Mouse (Mus musculus): ENCODE data around the gene Gbf1. TPM values are rescaled to one million over a fixed set of nuclear protein-coding genes. Genes with fewer than 3 reads are reported as not detected.
"Not testable (repeated sequence)": the region's sequence is repeated elsewhere in the genome, so short reads cannot be mapped to it uniquely, and the experiment has no call there.

Gbf1 gene
- polyA plus RNA-seq, 1 experiment from 2014 or later: 28.0 TPM

DNA sequence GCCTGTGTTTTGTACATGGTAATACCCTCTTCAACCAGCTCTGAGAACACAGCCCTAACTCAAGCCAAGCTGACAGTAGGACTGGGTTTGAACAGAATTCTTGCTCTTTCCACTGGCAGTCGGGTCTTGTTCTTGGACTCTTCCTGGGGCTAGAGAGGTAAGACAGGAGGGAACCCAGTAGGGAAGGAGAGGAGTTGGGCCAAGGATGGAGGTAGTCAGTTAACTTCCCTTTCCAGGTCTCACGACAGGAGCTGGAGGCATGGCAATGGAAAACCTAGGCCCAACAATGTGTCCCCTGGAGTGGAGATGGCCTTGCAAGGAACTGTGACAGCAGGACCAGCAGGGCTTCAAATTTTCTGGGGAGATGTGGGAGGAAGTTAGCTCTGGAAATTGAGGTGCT lies 12.0 kb upstream of the Gbf1 start:
- peaks cover 59% of the 10 kb centered on the region for H3K27me3 ChIP-seq (replicated peaks; ENCODE audit: control insufficient read depth, insufficient read depth, low read length)
- no peaks in the 10 kb centered on the region for H3K36me3 ChIP-seq (ENCODE audit: control insufficient read depth, insufficient read depth)
- H3K9ac ChIP-seq (ENCODE audit: low read depth, low read length): no peak overlapping the region
- no peaks in the 10 kb centered on the region for H3K9me3 ChIP-seq (ENCODE audit: control insufficient read depth)
- H3K4me3 ChIP-seq (ENCODE audit: low read depth, low read length): no peak overlapping the region
- H3K4me1 ChIP-seq (replicated peaks; ENCODE audit: control insufficient read depth, insufficient read depth, low read length): peaks cover 10% of the 10 kb centered on the region; the same call in 1 of the 2 replicates
- no peak for ATAC-seq
- H3K27ac ChIP-seq (ENCODE audit: low read depth, low read length): no peak overlapping the region
- no peak for TF ChIP-seq CTCF (IDR thresholded peaks at IDR 0.05; ENCODE audit: low read depth)
- 76% methylated on average over 2 of the region's 2 CpGs for WGBS
- H3K4me2 ChIP-seq (replicated peaks; ENCODE audit: low read depth): no peak overlapping the region

DNA sequence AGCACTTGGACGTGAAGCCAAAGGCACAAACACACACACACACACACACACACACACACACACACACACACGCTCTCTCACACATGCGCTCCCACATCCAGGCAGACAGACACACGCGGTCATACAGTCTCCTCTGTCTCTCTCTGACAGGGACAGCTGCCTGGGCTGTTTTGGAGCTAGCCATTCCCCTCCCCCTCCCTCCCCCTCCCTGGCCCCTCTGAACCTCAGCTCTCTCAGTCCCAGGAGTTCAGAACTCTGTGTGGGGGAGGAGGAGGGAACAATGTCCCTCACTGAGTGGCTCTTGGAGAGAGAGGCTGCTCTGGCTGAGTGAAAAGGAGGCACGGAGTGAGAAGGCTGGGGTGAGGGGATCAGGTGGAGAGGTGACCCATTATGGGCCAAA lies 11.2 kb upstream of the Gbf1 start:
- Histone ChIP-seq H3K27ac (ENCODE audit: low read depth, low read length) (no peak overlapping the region), H3K9ac (ENCODE audit: low read depth, low read length) (no peak overlapping the region), H3K27me3 (replicated peaks; ENCODE audit: control insufficient read depth, insufficient read depth, low read length) (peaks cover 60% of the 10 kb centered on the region), H3K4me2 (replicated peaks; ENCODE audit: low read depth) (no peak overlapping the region), H3K4me1 (replicated peaks; ENCODE audit: control insufficient read depth, insufficient read depth, low read length) (peaks cover 10% of the 10 kb centered on the region; the same call in 1 of the 2 replicates), H3K9me3 (ENCODE audit: control insufficient read depth) (no peaks in the 10 kb centered on the region), H3K36me3 (ENCODE audit: control insufficient read depth, insufficient read depth) (no peaks in the 10 kb centered on the region), H3K4me3 (ENCODE audit: low read depth, low read length) (no peak overlapping the region)
- no peak for TF ChIP-seq CTCF (IDR thresholded peaks at IDR 0.05; ENCODE audit: low read depth)
- WGBS: 41% methylated on average over 6 of the region's 6 CpGs
- no peak for ATAC-seq

DNA sequence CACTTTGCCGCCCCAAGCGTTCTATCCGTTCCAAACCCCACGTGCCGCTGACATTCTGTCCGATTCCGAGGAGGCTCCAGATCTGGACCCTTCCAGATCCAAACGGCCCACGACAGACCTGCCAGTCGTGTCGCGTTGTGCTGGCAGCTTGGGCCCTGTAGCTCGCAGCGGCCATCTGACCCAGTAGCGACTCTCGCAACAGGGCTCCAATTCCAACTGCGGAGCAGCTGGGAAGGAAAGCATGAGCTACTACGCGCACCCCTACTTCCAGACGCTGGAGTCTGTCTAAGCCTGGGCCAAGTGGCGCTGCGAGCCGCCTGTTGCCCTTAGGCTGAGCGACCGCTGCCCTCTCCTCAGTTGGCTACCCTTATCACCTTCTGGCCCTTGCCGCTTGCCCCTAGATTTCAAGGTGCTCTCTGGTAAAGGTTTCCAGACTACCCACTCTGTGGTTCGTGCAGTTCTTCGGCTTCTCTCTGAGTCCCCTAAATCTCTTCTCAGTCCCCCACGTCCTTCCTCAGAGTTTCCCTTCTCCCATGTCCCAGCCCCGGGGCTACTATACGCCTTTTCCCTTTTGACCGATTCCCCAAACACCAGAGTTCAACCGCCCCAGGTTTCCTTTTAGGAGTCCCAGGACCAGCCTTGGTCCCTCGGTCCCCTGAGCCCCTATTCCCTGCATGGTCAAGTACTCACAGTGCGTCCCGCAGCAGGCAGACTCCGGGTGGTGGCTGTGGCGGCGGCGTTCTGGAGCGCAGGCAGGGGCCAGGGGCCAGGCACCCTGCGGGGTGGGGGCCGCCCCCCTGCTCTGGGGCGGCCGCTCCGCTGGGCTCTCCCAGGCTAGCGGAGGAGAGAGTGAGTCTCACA lies 4.6 kb upstream of the Gbf1 start, which contains the start of gene Pitx3:
Gene Pitx3, minus strand, starts transcription at position 816 of the 861 bp plus-strand sequence.
- Histone ChIP-seq H3K27ac (ENCODE audit: low read depth, low read length) (no peak within 1 kb of the TSS), H3K4me2 (replicated peaks; ENCODE audit: low read depth) (peak within 1 kb of the TSS; percentile 96), H3K36me3 (ENCODE audit: control insufficient read depth, insufficient read depth) (no peaks in the 10 kb centered on the region), H3K27me3 (replicated peaks; ENCODE audit: control insufficient read depth, insufficient read depth, low read length) (peaks cover 67% of the 10 kb centered on the region), H3K9me3 (ENCODE audit: control insufficient read depth) (no peaks in the 10 kb centered on the region), H3K4me1 (replicated peaks; ENCODE audit: control insufficient read depth, insufficient read depth, low read length) (no peaks in the 10 kb centered on the region), H3K9ac (ENCODE audit: low read depth, low read length) (0 out of 2 replicates have a peak within 1 kb of the TSS, but pooled peaks have one; percentile 12), H3K4me3 (ENCODE audit: low read depth, low read length) (peak within 1 kb of the TSS; percentile 52)
- no peak for TF ChIP-seq CTCF (IDR thresholded peaks at IDR 0.05; ENCODE audit: low read depth)
- 2% methylated on average over 45 of the region's 47 CpGs for WGBS
- ATAC-seq: no peak

DNA sequence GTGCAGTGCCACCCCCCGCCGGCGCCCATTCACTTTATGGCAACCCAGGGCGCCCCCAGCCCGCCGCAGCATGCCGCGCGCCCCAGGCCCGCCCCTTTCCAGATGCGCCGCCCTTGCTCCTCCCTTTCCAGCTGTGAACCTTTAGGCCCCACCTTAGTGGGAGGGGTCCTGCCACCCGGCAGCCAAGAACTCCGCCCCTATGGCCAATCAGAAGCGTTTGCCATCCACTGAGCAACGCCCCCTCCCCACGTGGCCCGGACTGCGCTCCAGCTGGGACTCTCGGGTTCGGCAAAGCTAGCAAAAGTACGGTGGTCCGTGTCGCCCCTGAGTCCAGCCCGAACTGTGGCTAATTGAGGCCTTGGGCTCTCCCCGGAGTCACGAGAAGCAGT lies 3.9 kb upstream of the Gbf1 start:
- ATAC-seq: peak; percentile 55
- Histone ChIP-seq H3K9ac (ENCODE audit: low read depth, low read length) (0 out of 2 replicates have a peak overlapping the region, but pooled peaks have one; percentile 12), H3K27me3 (replicated peaks; ENCODE audit: control insufficient read depth, insufficient read depth, low read length) (peaks cover 62% of the 10 kb centered on the region), H3K4me1 (replicated peaks; ENCODE audit: control insufficient read depth, insufficient read depth, low read length) (no peaks in the 10 kb centered on the region), H3K27ac (ENCODE audit: low read depth, low read length) (no peak overlapping the region), H3K36me3 (ENCODE audit: control insufficient read depth, insufficient read depth) (no peaks in the 10 kb centered on the region), H3K4me2 (replicated peaks; ENCODE audit: low read depth) (peak overlapping the region; percentile 96), H3K9me3 (ENCODE audit: control insufficient read depth) (no peaks in the 10 kb centered on the region), H3K4me3 (ENCODE audit: low read depth, low read length) (peak overlapping the region; percentile 52)
- WGBS: 2% methylated on average over 27 of the region's 27 CpGs
- 0 out of 2 replicates have a peak, but pooled peaks have one; percentile 4 for TF ChIP-seq CTCF (IDR thresholded peaks at IDR 0.05; ENCODE audit: low read depth)

- TF ChIP-seq CTCF (IDR thresholded peaks at IDR 0.05; ENCODE audit: low read depth): no peak
- H3K27ac ChIP-seq (ENCODE audit: low read depth, low read length): no peak overlapping the region
- peak overlapping the region; percentile 52 for H3K4me3 ChIP-seq (ENCODE audit: low read depth, low read length)
- H3K9ac ChIP-seq (ENCODE audit: low read depth, low read length): no peak overlapping the region
- no peak for ATAC-seq
- no peaks in the 10 kb centered on the region for H3K9me3 ChIP-seq (ENCODE audit: control insufficient read depth)
- peak overlapping the region; percentile 96 for H3K4me2 ChIP-seq (replicated peaks; ENCODE audit: low read depth)
- 28% methylated on average over 12 of the region's 12 CpGs for WGBS
- no peaks in the 10 kb centered on the region for H3K4me1 ChIP-seq (replicated peaks; ENCODE audit: control insufficient read depth, insufficient read depth, low read length)
- no peaks in the 10 kb centered on the region for H3K36me3 ChIP-seq (ENCODE audit: control insufficient read depth, insufficient read depth)
- peaks cover 55% of the 10 kb centered on the region for H3K27me3 ChIP-seq (replicated peaks; ENCODE audit: control insufficient read depth, insufficient read depth, low read length)
Observed at GRCm38 (mm10) chr19:46149091-46149490, 3.2 kb upstream of the Gbf1 start.

DNA sequence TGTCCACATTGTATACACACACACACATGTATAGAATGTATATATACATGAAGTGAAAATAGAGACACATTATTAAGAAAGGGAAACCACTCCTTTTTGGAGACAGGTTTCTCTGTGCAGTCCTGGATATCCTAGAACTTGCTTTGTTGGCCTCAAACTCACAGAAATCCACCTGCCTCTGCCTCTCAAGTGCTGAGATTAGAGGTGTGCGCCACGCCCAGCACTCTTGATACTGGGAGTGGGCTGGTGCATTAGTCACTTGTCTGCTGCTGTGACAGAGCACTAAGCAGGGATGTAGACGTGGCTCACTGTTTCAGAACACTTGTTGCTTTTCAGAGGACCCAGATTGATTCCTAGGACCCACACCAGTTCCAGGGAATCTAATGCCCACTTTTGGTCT lies 13.6 kb downstream of the Gbf1 start:
- Histone ChIP-seq H3K27me3 (replicated peaks; ENCODE audit: control insufficient read depth, insufficient read depth, low read length) (no peaks in the 10 kb centered on the region), H3K4me1 (replicated peaks; ENCODE audit: control insufficient read depth, insufficient read depth, low read length) (no peaks in the 10 kb centered on the region), H3K36me3 (ENCODE audit: control insufficient read depth, insufficient read depth) (peaks cover 28% of the 10 kb centered on the region), H3K9ac (ENCODE audit: low read depth, low read length) (no peak overlapping the region), H3K4me2 (replicated peaks; ENCODE audit: low read depth) (no peak overlapping the region), H3K9me3 (ENCODE audit: control insufficient read depth) (no peaks in the 10 kb centered on the region), H3K27ac (ENCODE audit: low read depth, low read length) (no peak overlapping the region), H3K4me3 (ENCODE audit: low read depth, low read length) (no peak overlapping the region)
- 87% methylated on average over 3 of the region's 3 CpGs for WGBS
- ATAC-seq: no peak
- no peak for TF ChIP-seq CTCF (IDR thresholded peaks at IDR 0.05; ENCODE audit: low read depth)

DNA sequence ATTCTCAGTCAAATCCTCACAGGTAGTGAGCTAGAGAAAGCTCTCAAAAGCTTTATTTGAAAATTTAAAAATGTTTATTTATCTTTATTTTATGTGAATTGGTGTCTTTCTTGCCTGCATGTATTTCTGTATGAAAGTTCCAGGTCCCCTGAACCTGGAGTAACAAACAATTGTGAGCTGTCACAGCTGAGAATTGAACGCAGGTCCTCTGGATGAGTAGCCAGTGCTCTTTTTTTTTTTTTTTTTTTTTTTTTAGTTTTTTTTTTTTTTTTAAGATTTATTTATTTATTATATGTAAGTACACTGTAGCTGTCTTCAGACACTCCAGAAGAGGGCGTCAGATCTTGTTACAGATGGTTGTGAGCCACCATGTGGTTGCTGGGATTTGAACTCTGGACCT lies 14.9 kb downstream of the Gbf1 start:
- H3K27ac ChIP-seq (ENCODE audit: low read depth, low read length); H3K4me3 ChIP-seq (ENCODE audit: low read depth, low read length); H3K4me2 ChIP-seq (replicated peaks; ENCODE audit: low read depth); H3K9ac ChIP-seq (ENCODE audit: low read depth, low read length); H3K4me1 ChIP-seq (replicated peaks; ENCODE audit: control insufficient read depth, insufficient read depth, low read length); ATAC-seq; H3K27me3 ChIP-seq (replicated peaks; ENCODE audit: control insufficient read depth, insufficient read depth, low read length); H3K9me3 ChIP-seq (ENCODE audit: control insufficient read depth): not testable (repeated sequence)
- peaks cover 34% of the 10 kb centered on the region for H3K36me3 ChIP-seq (ENCODE audit: control insufficient read depth, insufficient read depth)
- WGBS: 90% methylated on average over 1 of the region's 2 CpGs
